Mouse (Mus musculus) ES-Bruce4 (cell line): ENCODE measurements around the gene Olfr49.

ENCODE experiments used
- CTCF ChIP-seq: IDR thresholded peaks from one replicate; pipeline ENCODE4 v1.8.1; 2011; ENCODE audit warnings: low read depth, low read length
- EP300 ChIP-seq: IDR thresholded peaks from 2 replicates; pipeline ENCODE4 v1.6.1; 2011; ENCODE audit warnings: low read depth, low read length; ENCODE audit not compliant: insufficient read depth
- POLR2A ChIP-seq: IDR thresholded peaks from one replicate; pipeline ENCODE4 v1.8.1; 2011; ENCODE audit warnings: low read length; ENCODE audit not compliant: insufficient read depth

DNA sequence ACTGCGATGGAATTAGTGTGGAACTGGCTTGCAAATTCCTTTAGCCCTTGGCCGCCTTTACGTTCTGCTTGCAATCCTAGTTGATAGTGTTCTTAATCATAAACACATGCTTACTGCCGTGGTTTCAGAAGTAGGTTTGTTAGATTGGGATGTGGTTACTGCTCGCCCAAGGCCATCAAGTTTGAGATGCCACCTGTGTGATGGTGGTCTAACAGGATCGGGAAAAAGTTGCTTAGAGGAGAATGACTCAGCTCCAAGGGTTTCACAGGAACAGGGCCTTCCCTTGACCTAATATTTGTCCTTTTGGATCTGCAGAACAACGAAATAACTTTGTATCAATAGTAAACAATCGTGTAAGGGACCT lies 25.0 kb downstream of the Olfr49 start:
- TF ChIP-seq CTCF (no peak), POLR2A (no peak), EP300 (no peak)
